22 mouse cellular contexts compared by ENCODE assay signal in genomic region chr11:62445799-62446198, GRCm38 (mm10). TPM values are rescaled to one million over a fixed set of nuclear protein-coding genes. Genes with fewer than 3 reads are reported as not detected.
DNase-seq lines count a peak whose midpoint lies in the region; ATAC-seq and TF ChIP-seq lines count a peak whose summit lies in the region.
"Had no signal": no experiment of that assay in that cellular context is flagged by ENCODE, and none has a peak within 500 bp of the region (broad histone marks: within the 10 kb centered on the region; RNA-seq: fewer than 3 reads in every experiment).

No protein-coding gene starts in this region.

- ATAC-seq in frontal cortex, adult (ENCODE audit: low TSS enrichment), result peak; percentile 57
- ATAC-seq: CD4-positive, CD25-positive, alpha-beta regulatory T cell, adult 4 months; forebrain, embryonic 13.5 days; forebrain, embryonic 16.5 days; hindbrain, embryonic 16.5 days; intestine, embryonic 15.5 days; Patski had no signal

- no peak for TF ChIP-seq CTCF in heart, adult 2 months (IDR thresholded peaks at IDR 0.05)
- TF ChIP-seq CTCF in left cerebral cortex, adult 2 months (IDR thresholded peaks at IDR 0.05), result no peak

- peaks cover 15% of the 10 kb centered on the region for H3K36me3 ChIP-seq in heart, adult 2 months (ENCODE audit: control insufficient read depth, insufficient read depth, low read length)
- H3K36me3 ChIP-seq: intestine, embryonic 15.5 days had no signal

- peaks cover 6% of the 10 kb centered on the region for H3K79me2 ChIP-seq in heart, adult 2 months (replicated peaks; ENCODE audit: control insufficient read depth, insufficient read depth, low read length)

- TF ChIP-seq EP300 in heart, adult 2 months (IDR thresholded peaks at IDR 0.05; ENCODE audit: insufficient read depth, low read depth, low read length), result no peak

- H3K27ac ChIP-seq in heart, adult 2 months, result peak overlapping the region; percentile 15; the same call in 1 of the 2 replicates
- H3K27ac ChIP-seq in left cerebral cortex, adult 2 months, result no peak overlapping the region
- H3K27ac ChIP-seq: forebrain, embryonic 10.5 days; forebrain, embryonic 13.5 days; hindbrain, embryonic 10.5 days; hindbrain, embryonic 13.5 days; intestine, embryonic 15.5 days had no signal

- intact Hi-C loops in heart, adult 2 months (cut with DNase I), result no loop called here
- intact Hi-C loops in heart, postnatal 36 days (cut with DNase I), result no loop called here
- intact Hi-C loops in left cerebral cortex, adult 2 months (cut with DNase I), result no loop called here

- TF ChIP-seq POLR2A in heart, adult 2 months (IDR thresholded peaks at IDR 0.05; ENCODE audit: insufficient read depth, low read depth, low read length), result no peak

- H3K4me3 ChIP-seq in heart, adult 2 months, result no peak overlapping the region
- no peak overlapping the region for H3K4me3 ChIP-seq in left cerebral cortex, adult 2 months
- H3K4me3 ChIP-seq: forebrain, embryonic 10.5 days; forebrain, embryonic 13.5 days; hindbrain, embryonic 10.5 days; hindbrain, embryonic 13.5 days; intestine, embryonic 15.5 days had no signal

- H3K27me3 ChIP-seq in heart, adult 2 months (ENCODE audit: control insufficient read depth, insufficient read depth, low read length), result no peaks in the 10 kb centered on the region
- H3K27me3 ChIP-seq: forebrain, embryonic 13.5 days; hindbrain, embryonic 13.5 days; intestine, embryonic 15.5 days; Patski had no signal

- peaks cover 2% of the 10 kb centered on the region for H3K4me1 ChIP-seq in heart, adult 2 months (ENCODE audit: control insufficient read depth, insufficient read depth, low read length)
- H3K4me1 ChIP-seq: forebrain, embryonic 10.5 days; forebrain, embryonic 13.5 days; hindbrain, embryonic 10.5 days; hindbrain, embryonic 13.5 days; intestine, embryonic 15.5 days had no signal

- H3K9ac ChIP-seq in heart, adult 2 months (ENCODE audit: low read depth, low read length), result no peak overlapping the region
- H3K9ac ChIP-seq: forebrain, embryonic 13.5 days; hindbrain, embryonic 13.5 days; intestine, embryonic 15.5 days had no signal

- DNase-seq in frontal cortex, postnatal 14 days (ENCODE audit: low spot score in 2 of 2), result no peak
- DNase-seq in heart, adult 2 months, result no peak
- DNase-seq in heart, postnatal 36 days, result no peak
- peak; percentile 78 for DNase-seq in brain, adult 2 months (ENCODE audit: low read depth, low spot score)
- no peak for DNase-seq in left cerebral cortex, adult 2 months (ENCODE audit: extremely low spot score in 1 of 2, low spot score in 2 of 2)
- DNase-seq: adrenal gland, postnatal 10 days; adrenal gland, postnatal 36 days; cerebellum, adult 11-12 months; cerebellum, adult 8-10 months; gastrocnemius, postnatal 36 days; kidney, adult 11 months; kidney, adult 9 months had no signal

- WGBS in heart, adult 2 months, result 65% methylated on average over 3 of the region's 3 CpGs

RNA-seq across cellular contexts. Expression of gene Pigl, which starts 12.5 kb away (rescaled TPM):
- 1 to 10 TPM; 3.1 to 3.5 TPM for total RNA-seq in heart, adult 2 months (2021)
- polyA plus RNA-seq in heart, adult 2 months (2012; rRNA removed), result 3.5 and 4.8 TPM in 2 replicates
- total RNA-seq in heart, postnatal 36 days (2021), result 1 to 10 TPM; 2.9 to 3.3 TPM
- 1 to 10 TPM; 6.4 to 6.8 TPM for total RNA-seq in left cerebral cortex, adult 2 months (2021)

RNA-seq across cellular contexts. Expression of gene Ncor1, which starts 12.5 kb away (rescaled TPM):
- total RNA-seq in heart, adult 2 months (2021), result 100 to 1,000 TPM; 124 to 133 TPM
- polyA plus RNA-seq in heart, adult 2 months (2012; rRNA removed), result 79.1 and 102 TPM in 2 replicates
- 100 to 1,000 TPM; 119 to 134 TPM for total RNA-seq in heart, postnatal 36 days (2021)
- 100 to 1,000 TPM; 267 to 299 TPM for total RNA-seq in left cerebral cortex, adult 2 months (2021)
